Mouse (Mus musculus): ENCODE results near the gene Hps4. TPM values are rescaled to one million over a fixed set of nuclear protein-coding genes. Genes with fewer than 3 reads are reported as not detected.

Gene Hps4
- polyA plus RNA-seq, 1 experiment from 2014 or later, result 27.0 TPM

GRCm38 (mm10) chr5:112416673-112417072 lies 73.8 kb downstream of the Hps4 start:
- Histone ChIP-seq H3K4me3 (ENCODE audit: low read depth, low read length) (no peak overlapping the region), H3K4me2 (no peak overlapping the region), H3K27ac (ENCODE audit: low read depth) (no peak overlapping the region), H3K9ac (no peak overlapping the region), H3K36me3 (ENCODE audit: insufficient read depth) (no peaks in the 10 kb centered on the region), H3K27me3 (ENCODE audit: insufficient read depth, low read length) (no peaks in the 10 kb centered on the region), H3K9me3 (ENCODE audit: low read depth, low read length) (no peaks in the 10 kb centered on the region), H3K4me1 (ENCODE audit: insufficient read depth) (peaks cover 1% of the 10 kb centered on the region; the same call in 1 of the 2 replicates)
- ATAC-seq (ENCODE audit: insufficient read depth), result no peak
- DNase-seq, result no peak
- WGBS, result 67% methylated on average over 5 of the region's 5 CpGs
- TF ChIP-seq CTCF (IDR thresholded peaks at IDR 0.05; ENCODE audit: low read depth), result no peak

- no peak for DNase-seq
- WGBS, result 58% methylated on average over 4 of the region's 4 CpGs
- no peak for TF ChIP-seq CTCF (IDR thresholded peaks at IDR 0.05; ENCODE audit: low read depth)
- Histone ChIP-seq H3K4me3 (ENCODE audit: low read depth, low read length) (no peak overlapping the region), H3K36me3 (ENCODE audit: insufficient read depth) (no peaks in the 10 kb centered on the region), H3K27ac (ENCODE audit: low read depth) (no peak overlapping the region), H3K4me2 (no peak overlapping the region), H3K27me3 (ENCODE audit: insufficient read depth, low read length) (no peaks in the 10 kb centered on the region), H3K9me3 (ENCODE audit: low read depth, low read length) (no peaks in the 10 kb centered on the region), H3K9ac (no peak overlapping the region), H3K4me1 (ENCODE audit: insufficient read depth) (no peaks in the 10 kb centered on the region)
- ATAC-seq (ENCODE audit: insufficient read depth), result no peak
Observed at GRCm38 (mm10) chr5:112418023-112418422, 75.1 kb downstream of the Hps4 start.

- no peak overlapping the region for H3K27ac ChIP-seq (ENCODE audit: low read depth)
- H3K4me3 ChIP-seq (ENCODE audit: low read depth, low read length), result no peak overlapping the region
- DNase-seq (peak; percentile 52), ATAC-seq (ENCODE audit: insufficient read depth) (peak; percentile 60; the same call in 1 of the 2 replicates)
- TF ChIP-seq CTCF (IDR thresholded peaks at IDR 0.05; ENCODE audit: low read depth), result no peak
- no peaks in the 10 kb centered on the region for H3K4me1 ChIP-seq (ENCODE audit: insufficient read depth)
- no peaks in the 10 kb centered on the region for H3K9me3 ChIP-seq (ENCODE audit: low read depth, low read length)
- no peaks in the 10 kb centered on the region for H3K27me3 ChIP-seq (ENCODE audit: insufficient read depth, low read length)
- H3K4me2 ChIP-seq, result peak overlapping the region; percentile 10; the same call in 1 of the 2 replicates
- H3K9ac ChIP-seq, result no peak overlapping the region
- H3K36me3 ChIP-seq (ENCODE audit: insufficient read depth), result no peaks in the 10 kb centered on the region
- 40% methylated on average over 12 of the region's 12 CpGs for WGBS
Observed at GRCm38 (mm10) chr5:112419535-112419934, 76.7 kb downstream of the Hps4 start.

- no peaks in the 10 kb centered on the region for H3K9me3 ChIP-seq (ENCODE audit: low read depth, low read length)
- 81% methylated on average over 7 of the region's 7 CpGs for WGBS
- TF ChIP-seq CTCF (IDR thresholded peaks at IDR 0.05; ENCODE audit: low read depth), result no peak
- no peak overlapping the region for H3K4me3 ChIP-seq (ENCODE audit: low read depth, low read length)
- H3K4me1 ChIP-seq (ENCODE audit: insufficient read depth), result no peaks in the 10 kb centered on the region
- H3K4me2 ChIP-seq, result no peak overlapping the region
- H3K27me3 ChIP-seq (ENCODE audit: insufficient read depth, low read length), result no peaks in the 10 kb centered on the region
- DNase-seq (no peak), ATAC-seq (ENCODE audit: insufficient read depth) (no peak)
- no peak overlapping the region for H3K27ac ChIP-seq (ENCODE audit: low read depth)
- no peak overlapping the region for H3K9ac ChIP-seq
- H3K36me3 ChIP-seq (ENCODE audit: insufficient read depth), result no peaks in the 10 kb centered on the region
Observed at GRCm38 (mm10) chr5:112426635-112427034, 83.8 kb downstream of the Hps4 start.

- H3K4me2 ChIP-seq, result no peak overlapping the region
- peaks cover 5% of the 10 kb centered on the region; the same call in 1 of the 2 replicates for H3K27me3 ChIP-seq (ENCODE audit: insufficient read depth, low read length)
- no peak overlapping the region for H3K9ac ChIP-seq
- 41% methylated on average over 2 of the region's 2 CpGs for WGBS
- no peak overlapping the region for H3K27ac ChIP-seq (ENCODE audit: low read depth)
- ATAC-seq (ENCODE audit: insufficient read depth) (no peak), DNase-seq (peak; percentile 77)
- no peaks in the 10 kb centered on the region for H3K9me3 ChIP-seq (ENCODE audit: low read depth, low read length)
- peak; percentile 87 for TF ChIP-seq CTCF (IDR thresholded peaks at IDR 0.05; ENCODE audit: low read depth)
- no peaks in the 10 kb centered on the region for H3K36me3 ChIP-seq (ENCODE audit: insufficient read depth)
- H3K4me1 ChIP-seq (ENCODE audit: insufficient read depth), result no peaks in the 10 kb centered on the region
- no peak overlapping the region for H3K4me3 ChIP-seq (ENCODE audit: low read depth, low read length)
Observed at GRCm38 (mm10) chr5:112427283-112427682, 84.4 kb downstream of the Hps4 start.

Other genes starting within 250 kb of the Hps4 start
- gene Cryba4, start 90.6 kb upstream of the Hps4 start, polyA plus RNA-seq (2014; fragmentation: Nextera tagmentation; extraction: Ambion mirVana), result 2.4 and 2.7 TPM in 2 replicates
- 2.0 TPM in 2 replicates for gene Crybb1, start 87.3 kb upstream of the Hps4 start, polyA plus RNA-seq (2014; fragmentation: Nextera tagmentation; extraction: Ambion mirVana)
- gene Tpst2, start 66.4 kb upstream of the Hps4 start, polyA plus RNA-seq (2014; fragmentation: Nextera tagmentation; extraction: Ambion mirVana), result 53.2 and 57.7 TPM in 2 replicates
- 27.0 and 27.1 TPM in 2 replicates for gene Tfip11, start 16.7 kb upstream of the Hps4 start, polyA plus RNA-seq (2014; fragmentation: Nextera tagmentation; extraction: Ambion mirVana)
- 42.3 and 51.0 TPM in 2 replicates for gene Srrd, start within 50 bp of the Hps4 start, polyA plus RNA-seq (2014; fragmentation: Nextera tagmentation; extraction: Ambion mirVana)
- gene Gm6583, start 12.9 kb downstream of the Hps4 start, polyA plus RNA-seq (2014; fragmentation: Nextera tagmentation; extraction: Ambion mirVana), result 0.16 and 0.26 TPM in 2 replicates
- gene Asphd2, start 51.8 kb downstream of the Hps4 start, polyA plus RNA-seq (2014; fragmentation: Nextera tagmentation; extraction: Ambion mirVana), result 5.6 and 8.0 TPM in 2 replicates
- gene Gm6588, start 106.3 kb downstream of the Hps4 start, polyA plus RNA-seq (2014; fragmentation: Nextera tagmentation; extraction: Ambion mirVana), result not detected in 2 replicates
- gene Sez6l, start 234.1 kb downstream of the Hps4 start, polyA plus RNA-seq (2014; fragmentation: Nextera tagmentation; extraction: Ambion mirVana), result 0.30 and 0.32 TPM in 2 replicates